Mouse (Mus musculus) embryonic facial prominence, embryonic 15.5 days (tissue): ENCODE results near the gene Otub1. TPM values are rescaled to one million over a fixed set of nuclear protein-coding genes. Genes with fewer than 3 reads are reported as not detected.

Source experiments
- ATAC-seq: fragments of 200-750 bp; cut with Nextera tagmentation; 2 replicates; pipeline ENCODE4 v1.8.0; 2017; ENCODE audit warnings: low read depth, moderate TSS enrichment; ENCODE audit not compliant: insufficient number of reproducible peaks, low FRiP score, low TSS enrichment
- H3K27ac ChIP-seq: fragments of 300-500 bp; sonication (generic); replicated peaks from 2 replicates; pipeline ENCODE4 v1.5.1; 2015; ENCODE audit warnings: mild to moderate bottlenecking, inconsistent platforms
- H3K27me3 ChIP-seq: fragments of 300-500 bp; sonication (generic); 2 replicates; pipeline ENCODE4 v1.6.1; 2015; ENCODE audit warnings: inconsistent platforms
- H3K36me3 ChIP-seq: fragments of 300-500 bp; sonication (generic); 2 replicates; pipeline ENCODE4 v1.6.1; 2015; ENCODE audit warnings: mild to moderate bottlenecking, inconsistent platforms
- H3K4me1 ChIP-seq: fragments of 300-500 bp; sonication (generic); 2 replicates; pipeline ENCODE4 v1.6.1; 2015; ENCODE audit warnings: inconsistent platforms
- H3K4me2 ChIP-seq: fragments of 300-500 bp; sonication (generic); replicated peaks from 2 replicates; pipeline ENCODE4 v1.6.1; 2015; ENCODE audit warnings: mild to moderate bottlenecking, inconsistent platforms
- H3K4me3 ChIP-seq: fragments of 300-500 bp; sonication (generic); replicated peaks from 2 replicates; pipeline ENCODE4 v1.5.1; 2015; ENCODE audit warnings: mild to moderate bottlenecking, inconsistent platforms
- H3K9ac ChIP-seq: fragments of 300-500 bp; sonication (generic); 2 replicates; pipeline ENCODE4 v1.6.1; 2015; ENCODE audit warnings: inconsistent platforms
- H3K9me3 ChIP-seq: fragments of 300-500 bp; sonication (generic); replicated peaks from 2 replicates; pipeline ENCODE4 v1.6.1; 2016; ENCODE audit warnings: inconsistent platforms
- WGBS: fragments of 180-500 bp; shearing (Covaris S2); methylation state at CpG from one replicate; pipeline ENCODE4 v1.1.7; 2015; 5-methylcytosine and 5-hydroxymethylcytosine counted together
- polyA plus RNA-seq: library from polyadenylated mRNA; unstranded; fragments of >200 nt; fragmentation: Nextera tagmentation; extraction: Ambion mirVana; gene quantifications from 2 replicates; pipeline ENCODE4 v1.2.1, GENCODE M21; 2015

The Otub1 gene
- polyA plus RNA-seq, 1 experiment from 2014 or later = 214 TPM

DNA sequence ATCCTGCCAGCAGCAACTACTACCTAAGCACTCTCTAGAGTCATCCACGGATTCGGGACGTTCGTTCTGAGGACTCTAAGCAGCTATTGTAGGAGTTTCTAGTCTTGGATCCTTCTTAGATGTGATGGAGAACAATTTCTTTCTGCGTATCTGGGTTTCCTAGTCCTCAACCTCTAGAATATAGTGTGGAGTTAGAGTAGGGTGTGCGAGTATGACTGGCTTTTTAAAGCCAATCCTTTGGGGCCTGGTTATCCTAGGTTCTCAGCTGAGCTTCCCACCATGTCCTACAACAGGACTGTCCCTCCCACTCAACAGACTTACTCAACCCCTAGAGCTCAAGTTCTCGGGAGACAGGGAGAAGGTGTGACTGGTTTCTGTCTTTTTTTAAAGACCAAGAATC is 790 bp downstream of the Otub1 start:
- Histone ChIP-seq H3K36me3 (peaks cover 39% of the 10 kb centered on the region), H3K27me3 (no peaks in the 10 kb centered on the region), H3K27ac (peak overlapping the region; percentile 99), H3K9me3 (no peaks in the 10 kb centered on the region), H3K4me2 (peak overlapping the region; percentile 66), H3K4me3 (peak overlapping the region; percentile 89), H3K9ac (peak overlapping the region; percentile 76), H3K4me1 (peaks cover 33% of the 10 kb centered on the region)
- ATAC-seq = no peak
- 20% methylated on average over 7 of the region's 7 CpGs for WGBS

DNA sequence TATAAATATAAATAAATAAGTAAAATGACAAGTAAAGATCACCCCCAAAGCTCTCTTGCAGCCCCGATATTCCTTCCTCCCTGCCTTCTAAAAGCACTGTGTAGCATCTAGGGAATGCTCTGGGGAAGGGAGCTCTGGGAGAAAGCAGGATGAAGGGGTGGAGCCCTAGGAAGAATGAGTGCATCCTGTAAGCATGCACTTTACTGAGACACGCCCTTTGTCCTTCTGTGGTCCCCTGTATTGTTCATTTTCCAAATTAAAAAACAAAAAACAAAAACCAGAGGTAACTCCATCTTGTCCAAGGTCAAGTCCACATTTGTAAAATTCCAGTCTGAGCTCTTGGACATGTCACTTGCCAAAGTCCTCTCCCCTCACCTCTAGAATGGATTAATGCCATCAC is 1.2 kb downstream of the Otub1 start:
- Histone ChIP-seq H3K4me3 (peak overlapping the region; percentile 89), H3K9ac (peak overlapping the region; percentile 76; the same call in 1 of the 2 replicates), H3K27me3 (no peaks in the 10 kb centered on the region), H3K27ac (peak overlapping the region; percentile 99; the same call in 1 of the 2 replicates), H3K36me3 (peaks cover 44% of the 10 kb centered on the region), H3K4me2 (peak overlapping the region; percentile 66), H3K9me3 (no peaks in the 10 kb centered on the region), H3K4me1 (peaks cover 33% of the 10 kb centered on the region)
- WGBS = 48% methylated on average over 2 of the region's 2 CpGs
- no peak for ATAC-seq

DNA sequence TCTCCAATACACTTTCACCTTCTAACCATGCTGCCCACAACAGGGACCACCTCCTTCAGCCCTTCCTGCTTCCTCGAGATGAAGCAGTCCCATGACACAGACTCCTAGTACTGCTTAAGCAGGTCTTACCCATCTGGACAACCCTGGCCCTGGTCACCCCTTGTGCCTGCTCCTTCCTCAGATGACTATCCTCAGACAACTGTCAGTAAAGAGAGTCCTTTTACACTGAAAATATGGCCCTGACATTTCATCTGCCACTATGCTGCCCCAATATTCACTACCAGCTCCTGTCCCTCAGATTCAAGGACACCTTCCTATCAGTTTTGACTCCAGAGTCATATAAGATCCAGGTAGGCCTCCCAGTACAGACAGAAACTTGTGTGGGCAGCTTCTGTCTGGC is 5.7 kb downstream of the Otub1 start:
- no peak for ATAC-seq
- no peak overlapping the region for H3K9ac ChIP-seq
- H3K27ac ChIP-seq = no peak overlapping the region
- H3K36me3 ChIP-seq = peaks cover 71% of the 10 kb centered on the region
- H3K4me2 ChIP-seq = no peak overlapping the region
- no peaks in the 10 kb centered on the region for H3K9me3 ChIP-seq
- 29% methylated on average over 1 of the region's 1 CpGs for WGBS
- peaks cover 43% of the 10 kb centered on the region for H3K4me1 ChIP-seq
- H3K4me3 ChIP-seq = no peak overlapping the region
- H3K27me3 ChIP-seq = no peaks in the 10 kb centered on the region

- no peak overlapping the region for H3K4me3 ChIP-seq
- H3K4me2 ChIP-seq = no peak overlapping the region
- no peaks in the 10 kb centered on the region for H3K27me3 ChIP-seq
- H3K9me3 ChIP-seq = no peaks in the 10 kb centered on the region
- peaks cover 66% of the 10 kb centered on the region for H3K36me3 ChIP-seq
- ATAC-seq = no peak
- no peak overlapping the region for H3K27ac ChIP-seq
- WGBS = 93% methylated on average over 13 of the region's 13 CpGs
- H3K9ac ChIP-seq = no peak overlapping the region
- peaks cover 35% of the 10 kb centered on the region for H3K4me1 ChIP-seq
Measured at GRCm38 (mm10) chr19:7199089-7199488, 7.0 kb downstream of the Otub1 start.

DNA sequence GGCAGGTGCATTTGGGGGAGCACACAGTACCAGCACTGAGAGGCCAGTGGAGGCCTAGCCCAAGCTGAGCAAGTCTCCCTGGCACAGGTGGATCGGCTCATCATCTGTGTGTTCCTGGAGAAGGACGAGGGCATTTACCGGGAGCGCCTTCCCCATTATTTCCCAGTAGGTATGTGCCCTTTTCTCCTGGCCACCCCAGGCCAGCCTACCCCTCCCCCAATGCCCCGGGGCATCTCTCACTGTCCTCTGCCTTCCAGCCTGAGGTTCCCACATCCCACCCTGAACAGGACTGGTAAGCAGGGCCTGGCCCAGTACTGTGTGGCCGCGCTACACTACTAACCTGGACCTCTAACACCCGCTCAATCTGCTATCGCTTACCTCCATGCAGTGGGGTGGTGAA is 8.7 kb downstream of the Otub1 start:
- Histone ChIP-seq H3K9me3 (no peaks in the 10 kb centered on the region), H3K36me3 (peaks cover 49% of the 10 kb centered on the region), H3K9ac (no peak overlapping the region), H3K27me3 (no peaks in the 10 kb centered on the region), H3K4me2 (no peak overlapping the region), H3K4me1 (peaks cover 33% of the 10 kb centered on the region), H3K27ac (no peak overlapping the region), H3K4me3 (no peak overlapping the region)
- ATAC-seq = no peak
- WGBS = 82% methylated on average over 9 of the region's 9 CpGs

DNA sequence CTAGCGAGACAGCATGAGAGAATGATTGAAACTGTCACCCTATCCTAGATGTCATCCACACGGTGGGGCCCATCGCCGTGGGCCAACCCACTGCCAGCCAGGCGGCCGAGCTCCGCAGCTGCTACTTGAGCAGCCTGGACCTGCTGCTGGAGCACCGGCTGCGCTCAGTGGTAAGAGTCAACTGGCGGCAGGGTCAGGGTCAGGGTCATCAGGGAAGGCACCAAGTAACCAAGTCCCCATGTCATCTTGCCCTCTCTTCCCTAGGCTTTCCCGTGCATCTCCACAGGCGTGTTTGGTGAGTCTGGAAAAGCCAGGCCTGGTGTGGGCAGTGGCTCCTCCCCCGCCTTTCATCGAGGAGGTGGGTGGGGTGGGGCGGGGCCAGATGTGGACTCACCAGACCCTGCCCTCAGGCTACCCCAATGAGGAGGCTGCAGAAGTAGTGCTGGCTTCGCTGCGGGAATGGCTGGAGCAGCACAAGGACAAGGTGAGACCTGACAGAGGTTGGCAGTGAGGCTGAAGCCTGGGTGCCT is 9.3 kb downstream of the Otub1 start:
- H3K27ac ChIP-seq = no peak overlapping the region
- H3K9me3 ChIP-seq = no peaks in the 10 kb centered on the region
- no peak overlapping the region for H3K9ac ChIP-seq
- ATAC-seq = no peak
- H3K4me1 ChIP-seq = peaks cover 36% of the 10 kb centered on the region
- H3K36me3 ChIP-seq = peaks cover 46% of the 10 kb centered on the region
- no peaks in the 10 kb centered on the region for H3K27me3 ChIP-seq
- WGBS = 13% methylated on average over 17 of the region's 17 CpGs
- no peak overlapping the region for H3K4me3 ChIP-seq
- no peak overlapping the region for H3K4me2 ChIP-seq

DNA sequence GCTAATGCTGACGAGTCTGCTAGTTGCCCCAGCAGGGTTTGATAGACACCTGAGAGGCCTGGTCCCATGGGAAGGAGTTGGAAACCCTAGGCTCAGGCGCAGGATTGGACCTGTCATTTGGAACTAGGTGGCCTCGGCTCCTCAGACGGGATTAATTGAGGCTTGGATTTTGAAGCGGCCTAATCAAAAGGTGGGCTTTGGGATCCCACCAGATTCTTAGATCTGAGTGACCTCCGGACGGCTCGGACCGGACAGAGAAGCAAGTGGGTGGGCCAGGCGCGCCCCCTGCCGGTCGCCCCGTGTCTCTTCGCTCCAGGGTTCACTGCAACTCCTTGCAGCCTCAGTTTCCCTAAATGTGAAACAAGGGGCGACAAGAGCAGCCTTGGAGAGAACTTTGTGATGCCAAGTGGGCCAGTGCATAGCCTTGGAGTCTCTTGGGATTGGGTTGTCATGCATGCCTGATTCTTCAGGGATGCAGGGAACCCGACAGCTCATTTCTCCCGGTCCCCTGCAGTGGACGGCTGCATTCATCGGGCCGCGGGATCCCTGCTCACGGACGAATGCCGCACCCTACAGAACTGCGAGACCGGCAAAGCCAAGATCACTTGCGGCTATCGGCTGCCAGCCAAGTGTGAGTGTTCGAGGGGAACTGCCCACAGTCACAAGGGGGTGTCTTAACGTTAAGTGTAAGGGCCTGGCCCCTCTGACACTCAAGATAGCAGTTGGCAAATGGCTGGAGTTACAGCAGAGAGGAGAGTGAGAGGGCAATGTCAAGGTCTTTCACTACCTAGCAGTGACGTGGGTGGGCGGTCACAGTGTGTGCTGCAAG is 10.0 kb downstream of the Otub1 start:
- 17% methylated on average over 33 of the region's 33 CpGs for WGBS
- Histone ChIP-seq H3K4me3 (no peak overlapping the region), H3K9ac (no peak overlapping the region), H3K4me1 (peaks cover 40% of the 10 kb centered on the region), H3K36me3 (peaks cover 40% of the 10 kb centered on the region), H3K4me2 (peak overlapping the region; percentile 13; the same call in 1 of the 2 replicates), H3K9me3 (no peaks in the 10 kb centered on the region), H3K27ac (no peak overlapping the region), H3K27me3 (no peaks in the 10 kb centered on the region)
- no peak for ATAC-seq

DNA sequence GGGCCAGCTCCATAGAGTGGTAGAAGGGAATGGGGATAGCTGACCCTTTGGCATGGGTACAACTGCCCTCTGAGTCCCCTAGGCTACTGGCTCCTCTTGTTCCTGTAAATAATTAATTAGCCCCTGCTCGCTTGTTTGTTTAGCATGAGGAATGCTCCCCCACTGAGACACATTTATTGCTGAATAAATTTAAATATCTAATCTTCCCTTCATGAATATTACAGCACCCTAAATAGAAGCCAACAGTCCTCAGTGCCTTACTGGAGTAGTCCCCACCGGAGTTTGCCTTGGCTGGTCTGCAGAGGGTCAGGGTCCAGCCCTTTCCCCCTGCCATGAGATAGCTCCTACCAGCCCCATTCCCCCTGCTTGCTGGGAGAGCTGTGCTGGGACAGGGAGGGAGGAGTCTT is 13.6 kb downstream of the Otub1 start:
- WGBS = 53% methylated on average over 2 of the region's 2 CpGs

GRCm38 (mm10) chr19:7191639-7192038 is 14.5 kb downstream of the Otub1 start:
- H3K4me2 ChIP-seq = no peak overlapping the region
- no peak for ATAC-seq
- WGBS = 44% methylated on average over 6 of the region's 6 CpGs

More for the DNA sequence above, 13.6 kb downstream of the Otub1 start:
- H3K27ac ChIP-seq = no peak overlapping the region
- no peaks in the 10 kb centered on the region for H3K9me3 ChIP-seq
- H3K4me1 ChIP-seq = peaks cover 42% of the 10 kb centered on the region
- no peak overlapping the region for H3K4me2 ChIP-seq
- H3K36me3 ChIP-seq = peaks cover 4% of the 10 kb centered on the region
- no peak overlapping the region for H3K4me3 ChIP-seq
- H3K27me3 ChIP-seq = no peaks in the 10 kb centered on the region
- ATAC-seq = no peak
- H3K9ac ChIP-seq = no peak overlapping the region

DNA sequence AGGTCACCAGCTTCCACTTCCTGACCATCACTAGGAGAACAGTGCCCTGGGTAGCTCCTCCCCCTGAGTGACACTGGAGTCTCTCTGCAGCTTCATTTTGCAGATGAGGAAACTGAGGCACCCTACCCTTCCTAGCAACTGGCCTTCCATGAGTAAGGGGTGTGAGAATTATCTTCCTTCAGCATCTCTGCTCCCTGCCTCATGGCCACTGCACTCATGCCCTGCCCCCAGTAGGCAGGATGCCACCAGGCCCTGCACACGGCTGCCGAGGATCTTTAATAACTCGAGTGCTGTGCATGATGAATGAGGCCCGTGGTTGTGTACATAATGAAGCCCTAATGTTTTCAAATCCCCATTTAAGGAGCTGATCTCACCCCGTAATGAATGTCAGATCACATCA is 15.1 kb downstream of the Otub1 start:
- no peak overlapping the region for H3K4me2 ChIP-seq
- H3K36me3 ChIP-seq = no peaks in the 10 kb centered on the region
- H3K27ac ChIP-seq = no peak overlapping the region
- H3K9me3 ChIP-seq = no peaks in the 10 kb centered on the region
- no peak for ATAC-seq
- peaks cover 1% of the 10 kb centered on the region for H3K27me3 ChIP-seq
- no peak overlapping the region for H3K9ac ChIP-seq
- peaks cover 42% of the 10 kb centered on the region for H3K4me1 ChIP-seq
- no peak overlapping the region for H3K4me3 ChIP-seq
- 45% methylated on average over 5 of the region's 5 CpGs for WGBS

More at GRCm38 (mm10) chr19:7191639-7192038, 14.5 kb downstream of the Otub1 start:
- Histone ChIP-seq H3K27me3 (no peaks in the 10 kb centered on the region), H3K27ac (no peak overlapping the region), H3K9me3 (no peaks in the 10 kb centered on the region), H3K9ac (no peak overlapping the region), H3K4me3 (no peak overlapping the region), H3K4me1 (peaks cover 42% of the 10 kb centered on the region), H3K36me3 (no peaks in the 10 kb centered on the region)

DNA sequence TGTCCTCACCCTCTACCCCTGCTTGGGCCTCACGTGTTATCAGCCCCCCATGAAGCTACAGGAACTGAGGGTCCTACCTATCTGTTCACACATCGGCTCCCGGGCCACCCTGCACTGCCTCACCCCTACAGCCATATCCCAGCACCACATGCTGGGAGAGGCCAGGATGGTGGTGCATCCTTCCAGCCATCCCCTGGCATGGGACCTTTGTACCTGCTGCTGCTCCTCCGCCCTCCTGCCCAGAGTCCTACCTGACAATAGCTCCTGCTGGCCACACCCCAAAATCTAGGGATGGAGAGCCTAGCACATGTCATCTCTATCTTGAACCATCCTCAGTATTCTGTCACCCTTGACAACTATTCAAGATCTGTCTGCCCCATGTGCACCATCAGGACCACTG is 17.1 kb downstream of the Otub1 start:
- H3K27ac ChIP-seq = no peak overlapping the region
- H3K4me2 ChIP-seq = no peak overlapping the region
- H3K36me3 ChIP-seq = no peaks in the 10 kb centered on the region
- H3K27me3 ChIP-seq = peaks cover 11% of the 10 kb centered on the region
- 76% methylated on average over 4 of the region's 4 CpGs for WGBS
- H3K4me3 ChIP-seq = no peak overlapping the region
- H3K4me1 ChIP-seq = peaks cover 41% of the 10 kb centered on the region
- H3K9me3 ChIP-seq = no peaks in the 10 kb centered on the region
- ATAC-seq = no peak
- no peak overlapping the region for H3K9ac ChIP-seq
